Mouse (Mus musculus): ENCODE data around the gene Cfb.

The Cfb gene

GRCm38 (mm10) chr17:34883332-34883731 is 21.0 kb upstream of the Cfb start:
- no peak for DNase-seq (ENCODE audit: low spot score)

GRCm38 (mm10) chr17:34881683-34882310 is 19.5 kb upstream of the Cfb start, which contains the start of gene Gm20547:
Gm20547 (minus strand) TSS chr17:34882042.
- peak; percentile 58 for DNase-seq (ENCODE audit: low spot score)

- no peak for DNase-seq (ENCODE audit: low spot score)
These were observed 18.8 kb upstream of the Cfb start for GRCm38 (mm10) chr17:34881166-34881565.

GRCm38 (mm10) chr17:34879336-34879879 is 17.1 kb upstream of the Cfb start, which contains the start of gene Zbtb12:
Zbtb12 (plus strand) TSS chr17:34879483.
- DNase-seq (ENCODE audit: low spot score) = no peak

- no peak for DNase-seq (ENCODE audit: low spot score)
These were observed 12.0 kb upstream of the Cfb start for GRCm38 (mm10) chr17:34874321-34874720.

- no peak for DNase-seq (ENCODE audit: low spot score)
These were observed 3.7 kb upstream of the Cfb start for GRCm38 (mm10) chr17:34865981-34866380.

GRCm38 (mm10) chr17:34861704-34862415 is 458 bp downstream of the Cfb start:
- no peak for DNase-seq (ENCODE audit: low spot score)

GRCm38 (mm10) chr17:34860514-34860913 is 1.8 kb downstream of the Cfb start:
- DNase-seq (ENCODE audit: low spot score) = no peak

GRCm38 (mm10) chr17:34858670-34859069 is 3.6 kb downstream of the Cfb start:
- no peak for DNase-seq (ENCODE audit: low spot score)

- no peak for DNase-seq (ENCODE audit: low spot score)
These were observed 6.5 kb downstream of the Cfb start for GRCm38 (mm10) chr17:34855825-34856224.

- DNase-seq (ENCODE audit: low spot score) = no peak
These were observed 7.6 kb downstream of the Cfb start for GRCm38 (mm10) chr17:34854761-34855160.

- peak; percentile 58 for DNase-seq (ENCODE audit: low spot score)
These were observed 8.8 kb downstream of the Cfb start for GRCm38 (mm10) chr17:34853511-34853910.

- no peak for DNase-seq (ENCODE audit: low spot score)
These were observed 11.7 kb downstream of the Cfb start for GRCm38 (mm10) chr17:34850517-34851125.

- DNase-seq (ENCODE audit: low spot score) = peak; percentile 97
These were observed 12.4 kb downstream of the Cfb start, which contains the start of the genes Skiv2l and Nelfe for GRCm38 (mm10) chr17:34849722-34850516. Skiv2l (minus strand) TSS chr17:34850210. Nelfe (plus strand) TSS chr17:34850391.

- no peak for DNase-seq (ENCODE audit: low spot score)
These were observed 14.7 kb downstream of the Cfb start for GRCm38 (mm10) chr17:34847615-34848014.

- no peak for DNase-seq (ENCODE audit: low spot score)
These were observed 15.1 kb downstream of the Cfb start for GRCm38 (mm10) chr17:34847192-34847591.

- DNase-seq (ENCODE audit: low spot score) = no peak
These were observed 17.4 kb downstream of the Cfb start for GRCm38 (mm10) chr17:34844884-34845283.

GRCm38 (mm10) chr17:34840736-34841307 is 21.5 kb downstream of the Cfb start:
- no peak for DNase-seq (ENCODE audit: low spot score)

- no peak for DNase-seq (ENCODE audit: low spot score)
These were observed 23.5 kb downstream of the Cfb start for GRCm38 (mm10) chr17:34838785-34839184.

- DNase-seq (ENCODE audit: low spot score) = no peak
These were observed 24.6 kb downstream of the Cfb start for GRCm38 (mm10) chr17:34837464-34838324.

- DNase-seq (ENCODE audit: low spot score) = peak; percentile 96
These were observed 25.5 kb downstream of the Cfb start, which contains the start of the genes Stk19 and Dxo for GRCm38 (mm10) chr17:34836856-34837221. Stk19 (minus strand) TSS chr17:34836945. Dxo (plus strand) TSS chr17:34837019.
